Mouse (Mus musculus) cerebellum, adult 11-12 months (tissue): Measurements from ENCODE around the gene Rasgrp3.
"Not testable (repeated sequence)": the region's sequence is repeated elsewhere in the genome, so short reads cannot be mapped to it uniquely, and the experiment has no call there.

Experiments used
- DNase-seq: peaks from one replicate; pipeline ENCODE4 v3.0.0; 2022

Rasgrp3 gene

DNA sequence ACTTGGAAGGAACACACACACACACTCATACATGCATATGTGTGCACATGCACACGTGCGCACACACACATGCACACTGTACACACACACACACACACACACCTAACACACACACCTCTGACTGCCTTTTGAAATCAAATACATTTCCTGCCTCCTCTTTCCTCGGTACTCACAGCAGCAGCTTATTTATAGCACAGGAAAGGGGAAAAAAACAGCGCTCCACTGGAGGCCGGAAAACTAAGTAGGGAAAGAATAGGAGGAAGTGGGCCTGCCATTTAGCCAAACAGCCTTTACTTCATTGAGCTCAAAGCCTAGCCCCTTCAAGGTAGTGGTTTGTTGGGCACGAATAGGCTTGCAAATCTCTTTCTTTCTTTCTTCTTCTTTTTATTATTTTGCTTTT lies at the start of gene Rasgrp3:
Gene Rasgrp3, plus strand, starts transcription at position 298 of the 400 bp plus-strand sequence.
- DNase-seq, result no peak

GRCm38 (mm10) chr17:75388402-75388801 lies 47.3 kb upstream of the Rasgrp3 start:
- DNase-seq, result no peak

- no peak for DNase-seq
Measured at GRCm38 (mm10) chr17:75390142-75390541, 45.6 kb upstream of the Rasgrp3 start.

GRCm38 (mm10) chr17:75391429-75392192 lies 44.1 kb upstream of the Rasgrp3 start:
- DNase-seq, result no peak

DNA sequence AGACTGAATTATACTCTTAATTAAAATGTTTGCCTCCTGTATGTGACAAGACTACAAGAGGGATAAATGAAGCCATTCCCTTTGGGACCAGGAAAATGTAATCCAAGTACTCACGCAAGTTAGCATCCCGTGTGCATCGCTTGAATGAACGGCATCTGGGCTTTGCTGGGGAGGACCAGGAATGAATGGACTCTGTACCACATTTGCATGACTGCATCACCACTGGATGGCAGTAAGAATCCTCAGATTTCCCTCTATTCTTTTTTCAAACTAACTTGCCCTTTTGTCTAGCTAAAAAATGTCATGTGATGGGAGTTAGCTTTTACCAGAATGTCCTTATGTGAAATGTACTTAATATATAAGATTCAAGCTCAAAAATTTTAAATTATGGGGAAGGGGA lies 29.3 kb upstream of the Rasgrp3 start:
- no peak for DNase-seq

- DNase-seq, result no peak
Measured at GRCm38 (mm10) chr17:75416861-75417260, 18.8 kb upstream of the Rasgrp3 start.

GRCm38 (mm10) chr17:75434152-75434551 lies 1.5 kb upstream of the Rasgrp3 start:
- no peak for DNase-seq

- no peak for DNase-seq
Measured at GRCm38 (mm10) chr17:75434871-75435270, 825 bp upstream of the Rasgrp3 start.

DNA sequence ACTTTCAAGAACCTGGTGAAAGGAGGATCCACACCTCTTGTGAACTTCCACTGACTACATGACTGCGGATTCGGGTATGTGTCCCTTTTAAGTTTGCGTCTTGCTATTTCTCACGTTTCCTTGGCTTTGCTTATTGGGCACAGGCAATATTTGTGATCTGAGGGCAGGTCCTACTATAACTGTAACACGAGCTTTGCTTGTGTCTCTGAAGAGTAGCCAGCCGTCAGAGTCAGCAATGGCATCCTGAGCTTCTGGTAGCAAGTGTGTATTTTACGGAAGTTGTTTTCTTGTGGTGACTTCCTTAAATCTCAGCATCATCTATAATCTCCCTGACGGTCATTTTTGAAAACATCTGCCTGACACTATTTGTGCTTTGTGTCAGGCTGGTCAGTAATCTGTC lies 399 bp downstream of the Rasgrp3 start:
- no peak for DNase-seq

GRCm38 (mm10) chr17:75436819-75437218 lies 1.1 kb downstream of the Rasgrp3 start:
- no peak for DNase-seq

DNA sequence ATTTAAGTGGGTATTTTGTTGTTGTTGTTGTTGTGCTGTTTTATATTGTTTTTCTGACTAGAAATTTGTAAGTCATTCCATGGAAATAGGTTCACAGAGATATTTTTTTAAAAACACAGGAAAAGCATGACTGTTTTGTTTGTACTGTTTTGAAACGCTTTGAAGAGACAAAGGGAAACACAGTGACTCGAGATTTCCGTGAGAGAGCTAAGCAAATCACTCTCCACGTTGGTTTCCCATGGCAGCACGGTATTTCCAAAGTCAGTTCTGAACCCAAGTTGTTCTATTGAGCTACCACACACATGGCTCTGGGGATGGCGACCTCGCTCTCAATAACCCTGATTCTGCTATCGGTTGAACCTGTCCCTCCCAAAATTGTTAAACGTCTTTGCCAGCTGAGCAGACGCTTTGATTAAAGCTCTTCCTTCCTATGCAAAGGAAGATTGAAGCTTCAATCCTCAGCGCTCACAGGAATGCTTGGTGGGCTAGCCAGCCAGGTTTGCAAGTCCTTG lies 1.6 kb downstream of the Rasgrp3 start:
- DNase-seq, result no peak

- no peak for DNase-seq
Measured at GRCm38 (mm10) chr17:75438162-75438561, 2.5 kb downstream of the Rasgrp3 start.

DNA sequence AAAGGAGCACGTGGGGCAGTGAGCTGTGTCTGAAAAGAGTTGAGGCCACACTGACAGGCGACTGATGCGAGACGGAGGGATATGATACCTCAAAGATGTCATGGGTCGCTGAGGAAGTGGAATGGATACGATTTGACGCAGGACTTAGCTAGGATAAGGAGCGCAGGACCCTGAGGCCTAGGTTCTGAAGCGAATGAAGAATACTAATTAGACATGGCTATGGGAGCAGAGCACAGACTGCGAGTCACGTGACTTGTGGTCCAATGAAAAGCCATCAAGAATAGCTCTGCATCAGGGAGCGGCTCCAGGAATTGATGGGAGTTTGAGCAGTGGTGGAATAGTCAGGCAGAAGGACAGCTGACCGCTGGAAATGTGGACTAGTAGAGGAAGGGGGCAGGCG lies 3.4 kb downstream of the Rasgrp3 start:
- DNase-seq, result no peak

DNA sequence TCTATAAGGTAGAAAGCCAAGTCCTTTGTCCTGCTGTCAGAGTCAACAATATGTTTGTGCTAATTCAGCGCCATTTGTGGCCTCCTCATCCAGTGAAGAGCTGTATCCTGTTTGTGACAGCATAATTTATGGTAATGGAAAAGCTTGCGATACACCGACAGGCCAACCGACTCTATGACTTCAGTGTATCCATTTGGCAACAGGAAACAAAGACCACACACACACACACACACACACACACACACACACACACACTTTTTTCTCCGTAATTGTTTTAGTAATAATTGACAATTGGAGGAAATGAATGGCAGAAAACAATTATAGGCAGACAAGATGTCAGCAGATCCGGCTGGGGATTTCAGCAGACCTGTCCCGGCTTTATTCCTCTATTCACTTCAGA lies 4.9 kb downstream of the Rasgrp3 start:
- DNase-seq, result no peak

DNA sequence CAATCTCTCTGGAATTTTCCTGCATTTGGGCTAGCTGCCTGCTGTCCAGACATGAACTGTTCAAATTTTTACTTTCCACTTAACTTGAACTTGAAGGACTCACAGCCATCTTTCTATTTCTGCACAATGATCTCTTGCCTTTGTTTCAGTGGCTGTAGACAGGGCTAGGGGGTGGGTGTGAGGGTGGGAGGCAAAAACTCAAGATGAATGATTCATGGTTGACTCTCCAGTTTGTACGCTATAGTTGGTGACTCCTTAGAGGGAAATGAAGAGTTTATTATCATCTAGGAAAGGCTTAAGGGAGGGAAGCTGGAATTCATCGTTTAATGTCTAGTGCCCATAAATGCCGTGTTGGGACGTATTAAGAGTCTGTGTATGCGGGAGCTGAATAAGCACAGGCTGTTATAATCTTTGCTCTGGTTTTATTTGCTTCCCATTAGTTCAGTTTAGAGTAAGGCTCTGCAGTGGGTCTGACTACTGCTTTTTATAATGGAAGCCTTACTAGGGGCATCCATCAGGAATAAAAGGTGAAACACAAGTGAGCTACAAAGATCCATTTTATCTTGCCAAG lies 5.6 kb downstream of the Rasgrp3 start:
- no peak for DNase-seq

DNA sequence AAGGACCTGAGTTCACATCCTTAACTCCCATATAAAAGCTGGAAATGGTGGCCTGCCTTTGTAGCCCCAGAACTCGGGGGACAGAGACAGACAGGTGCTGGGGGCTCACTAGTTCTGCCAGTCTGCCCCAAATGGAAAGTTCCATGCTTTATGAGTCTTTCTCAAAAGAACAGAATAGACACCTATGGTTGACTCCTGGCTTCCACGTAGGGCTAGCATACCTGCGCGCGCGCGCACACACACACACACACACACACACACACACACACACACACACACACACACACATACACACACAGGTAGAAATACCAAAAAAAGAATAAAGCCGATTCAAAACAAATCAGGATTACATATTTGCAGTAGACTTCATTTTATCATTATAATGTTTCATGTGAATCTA lies 6.7 kb downstream of the Rasgrp3 start:
- DNase-seq, result no peak

DNA sequence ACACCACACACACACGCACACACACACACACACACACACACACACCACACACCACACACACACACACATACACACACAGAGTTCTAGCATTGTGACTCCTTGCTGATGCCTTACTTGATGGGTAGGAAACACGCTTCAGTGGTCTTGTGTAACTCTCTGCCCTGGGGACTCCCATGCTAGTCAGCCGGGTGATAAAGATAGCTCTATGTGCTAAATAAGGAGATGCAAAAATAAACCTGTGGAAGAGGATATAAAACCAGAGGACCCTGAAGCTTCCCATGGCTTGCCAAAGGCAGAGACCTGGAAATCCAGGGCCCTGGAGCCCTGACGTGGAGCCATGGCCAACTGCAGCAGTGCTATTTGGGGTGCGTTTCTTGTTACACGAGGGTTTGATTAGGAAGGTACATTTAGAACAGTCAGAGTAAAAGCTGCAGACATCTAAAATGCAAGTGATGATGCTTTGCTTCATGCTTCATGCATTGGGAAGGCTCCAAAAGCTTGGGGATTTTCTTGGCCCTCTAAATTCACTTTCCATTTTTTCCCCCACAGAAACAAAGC lies 7.4 kb downstream of the Rasgrp3 start:
- no peak for DNase-seq

- no peak for DNase-seq
Measured at GRCm38 (mm10) chr17:75448257-75448656, 12.6 kb downstream of the Rasgrp3 start.

GRCm38 (mm10) chr17:75449022-75449421 lies 13.3 kb downstream of the Rasgrp3 start:
- DNase-seq, result no peak

GRCm38 (mm10) chr17:75452313-75452712 lies 16.6 kb downstream of the Rasgrp3 start:
- DNase-seq, result no peak

GRCm38 (mm10) chr17:75453639-75454038 lies 17.9 kb downstream of the Rasgrp3 start:
- no peak for DNase-seq

DNA sequence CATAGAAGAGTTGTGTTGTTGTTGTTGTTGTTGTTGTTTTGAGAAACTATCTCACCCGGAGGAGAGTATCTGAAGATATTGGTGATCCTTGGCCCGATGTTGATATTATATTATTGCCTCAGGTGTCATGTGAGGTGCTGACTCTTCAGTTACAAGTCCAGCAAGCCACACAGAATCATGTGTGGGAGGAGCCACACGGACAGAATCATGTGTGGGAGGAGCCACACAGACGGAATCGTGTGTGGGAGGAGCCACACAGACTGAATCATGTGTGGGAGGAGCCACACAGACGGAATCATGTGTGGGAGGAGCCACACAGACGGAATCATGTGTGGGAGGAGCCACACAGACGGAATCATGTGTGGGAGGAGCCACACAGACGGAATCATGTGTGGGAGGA lies 20.4 kb downstream of the Rasgrp3 start:
- DNase-seq, result not testable (repeated sequence)

GRCm38 (mm10) chr17:75460621-75461020 lies 24.9 kb downstream of the Rasgrp3 start:
- DNase-seq, result no peak

DNA sequence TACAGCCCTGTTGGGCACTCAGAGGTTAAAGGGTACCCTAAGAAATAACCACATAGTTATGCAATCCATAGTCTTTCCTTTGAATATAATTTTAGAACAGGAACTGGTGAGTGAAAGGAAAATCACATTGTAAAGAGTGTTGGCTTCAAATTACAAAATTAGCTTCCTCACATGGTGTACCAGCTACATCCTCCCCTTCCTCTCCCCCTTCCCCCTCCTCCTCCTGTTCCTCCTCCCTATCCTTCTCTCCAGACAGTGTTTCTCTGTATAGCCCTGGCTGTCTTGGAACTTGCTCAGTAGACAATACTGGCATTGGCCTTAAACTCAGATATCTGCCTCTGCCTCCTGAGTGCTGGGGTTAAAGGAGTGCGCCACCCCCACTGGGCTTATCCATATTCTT lies 26.1 kb downstream of the Rasgrp3 start:
- no peak for DNase-seq
